Mouse (Mus musculus) gastrocnemius, postnatal 4 days (tissue): ENCODE results near the gene Olfr805. TPM values are rescaled to one million over a fixed set of nuclear protein-coding genes. Genes with fewer than 3 reads are reported as not detected.

Experiments
- DNase-seq, 2 experiments: peaks; one replicate each; pipeline ENCODE4 v3.0.0; 2021 to 2022; ENCODE audit warnings: low spot score in 2 of 2, mixed read lengths in 2 of 2
- long read RNA-seq, 2 experiments: library from polyadenylated mRNA; stranded (forward); transcript quantifications; one replicate each; pipeline ENCODE4 v2.0.0; 2021
- microRNA-seq: library from miRNA; unstranded; fragments of <30 nt; microRNA quantifications from one replicate; pipeline ENCODE4 v1.2.0, GENCODE M21; 2021
- total RNA-seq, 2 experiments: library from RNA; stranded (reverse); gene quantifications; 2 replicates each; pipeline ENCODE4 v1.2.3; 2021

The Olfr805 gene
- not detected for total RNA-seq
- long read RNA-seq, experiment 1, result 0 reads
- long read RNA-seq, experiment 2, result 0 reads

GRCm38 (mm10) chr10:129729275-129729674 is at the start of gene Olfr805:
Gene Olfr805 (minus strand): TSS chr10:129729375.
- DNase-seq, result no peak

DNA sequence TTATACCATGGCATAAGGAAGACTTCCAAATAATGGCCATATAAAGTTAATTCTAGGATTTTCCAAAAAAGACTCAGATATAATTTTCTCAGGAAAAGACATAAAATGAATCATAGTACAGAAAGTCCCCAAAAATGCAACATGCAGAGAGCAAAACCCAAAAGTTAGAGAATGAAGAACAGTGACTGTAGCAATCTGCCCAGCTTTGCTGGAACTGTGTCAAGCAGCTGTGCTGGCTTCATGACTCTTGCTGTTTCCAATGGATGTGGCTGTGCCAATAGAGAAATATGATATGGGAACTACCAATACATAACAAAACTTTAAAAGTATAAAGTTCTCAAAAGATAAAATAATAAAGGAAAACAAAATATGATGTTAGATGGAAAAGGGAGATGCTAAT is 48.9 kb upstream of the Olfr805 start:
- DNase-seq, result peak in 1 of 2 experiments; percentile 43

DNA sequence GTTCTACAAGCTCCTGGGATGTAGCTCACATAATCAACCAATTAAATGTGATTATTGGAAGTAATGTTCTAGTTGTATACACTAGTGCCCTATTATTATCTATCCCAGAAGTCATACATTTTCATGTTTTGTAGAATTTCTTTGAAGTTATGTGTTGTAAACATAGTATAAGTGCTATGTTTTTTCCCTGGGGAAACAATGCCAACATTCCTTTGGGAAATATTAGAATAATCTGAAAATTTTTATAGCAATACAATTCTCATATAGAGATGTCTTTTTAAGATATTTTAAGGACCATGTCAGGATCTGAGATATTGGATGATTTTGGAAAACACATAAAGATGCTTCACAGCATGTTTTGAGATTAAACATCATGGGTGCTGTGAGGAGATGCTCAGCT is 45.2 kb upstream of the Olfr805 start, which contains the start of gene Olfr809:
Olfr809 (plus strand) TSS at position 301 of the 400 bp plus-strand sequence.
- DNase-seq, result no peak

GRCm38 (mm10) chr10:129765182-129765581 is 36.0 kb upstream of the Olfr805 start, which contains the start of gene Olfr808:
Gene Olfr808 (plus strand): TSS chr10:129765482.
- no peak for DNase-seq

- no peak for DNase-seq
These were observed 28.5 kb upstream of the Olfr805 start, which contains the start of gene Olfr807 for GRCm38 (mm10) chr10:129757693-129758092. Gene Olfr807 (minus strand): TSS chr10:129757793.

GRCm38 (mm10) chr10:129741821-129742220 is 12.6 kb upstream of the Olfr805 start, which contains the start of gene Olfr806:
Gene Olfr806 (minus strand): TSS chr10:129741921.
- no peak for DNase-seq

DNA sequence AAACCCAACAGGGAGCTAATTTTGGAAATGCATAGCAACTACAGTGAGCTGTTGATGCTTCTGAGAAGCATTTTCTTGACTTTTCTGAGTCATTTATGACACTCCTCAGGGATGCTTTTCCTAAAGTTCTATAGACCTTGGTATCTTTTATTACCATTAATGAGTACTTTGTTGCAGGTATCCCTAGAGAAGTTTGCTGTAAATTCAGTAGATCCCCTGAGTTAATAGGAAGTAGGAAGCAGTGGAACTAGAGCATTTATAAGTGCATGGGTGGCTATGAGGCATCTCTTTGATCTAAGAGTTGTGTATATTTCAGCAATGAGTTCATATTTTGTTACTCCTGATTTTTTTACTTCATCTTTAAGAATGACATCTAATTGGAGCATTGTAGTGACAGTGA is 26.3 kb downstream of the Olfr805 start, which contains the start of gene Olfr804:
Olfr804 (plus strand) TSS at position 301 of the 400 bp plus-strand sequence.
- no peak for DNase-seq

DNA sequence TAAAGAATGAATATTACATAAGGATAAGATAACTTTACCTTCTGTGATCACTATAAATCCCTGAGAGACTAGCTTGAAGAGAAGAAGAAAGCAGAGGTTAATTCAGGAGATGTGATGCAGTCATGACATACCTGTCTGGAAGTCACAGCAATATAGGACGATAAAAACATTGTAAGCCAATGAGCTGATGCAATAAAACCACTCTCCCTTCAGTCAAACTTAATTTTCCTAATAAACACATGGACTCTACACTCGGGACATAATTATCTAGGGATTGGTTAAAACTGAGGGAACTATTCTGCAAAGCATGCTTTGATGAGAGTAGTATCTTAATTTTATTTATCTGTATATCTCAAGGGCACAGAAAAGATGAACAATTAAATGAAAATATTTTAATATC is 35.0 kb downstream of the Olfr805 start, which contains the start of gene Olfr803:
Olfr803 (minus strand) TSS at position 101 of the 400 bp plus-strand sequence.
- no peak for DNase-seq

DNA sequence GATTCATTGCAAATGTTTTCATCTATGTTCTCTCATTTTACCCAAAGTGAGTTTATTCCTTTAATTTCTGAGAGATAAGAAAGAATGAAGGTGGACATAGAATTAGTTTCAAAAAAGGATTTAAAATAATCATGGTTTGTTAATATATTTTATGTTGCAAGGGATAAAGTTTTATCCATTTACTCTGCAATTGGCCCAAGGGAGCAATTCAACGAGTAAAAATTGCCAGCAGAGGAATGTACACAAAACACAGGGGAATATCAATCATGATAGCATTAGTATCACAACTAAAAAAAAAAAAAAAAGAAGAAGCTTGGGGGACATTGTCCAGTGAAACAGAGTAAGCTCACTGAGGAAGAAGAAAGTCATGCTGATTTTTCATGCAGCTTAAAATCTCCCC is 41.1 kb downstream of the Olfr805 start, which contains the start of gene Olfr802:
Olfr802 (minus strand) TSS at position 101 of the 400 bp plus-strand sequence.
- no peak for DNase-seq

GRCm38 (mm10) chr10:129673765-129674164 is 55.4 kb downstream of the Olfr805 start, which contains the start of gene Olfr801:
Gene Olfr801 (minus strand): TSS chr10:129673865.
- DNase-seq, result no peak

Small RNAs within 50 kb of the gene (microRNA-seq; reads per million reads assigned to microRNA genes)
- not detected for gene Gm24485

Other genes starting within 250 kb of the Olfr805 start
- gene Olfr789, start 244.6 kb downstream of the Olfr805 start, total RNA-seq, result not detected
- not detected for gene Olfr790, start 230.9 kb downstream of the Olfr805 start, total RNA-seq
- gene Olfr791, start 207.6 kb downstream of the Olfr805 start, total RNA-seq, result not detected
- not detected for gene Olfr792, start 190.2 kb downstream of the Olfr805 start, total RNA-seq
- not detected for gene Olfr794, start 161.7 kb downstream of the Olfr805 start, total RNA-seq
- not detected for gene Olfr796, start 116.8 kb downstream of the Olfr805 start, total RNA-seq
- gene Olfr798, start 101.4 kb downstream of the Olfr805 start, total RNA-seq, result not detected
- not detected for gene Olfr799, start 91.9 kb downstream of the Olfr805 start, total RNA-seq
- not detected for gene Olfr800, start 71.7 kb downstream of the Olfr805 start, total RNA-seq
- gene Olfr801, start 55.5 kb downstream of the Olfr805 start, total RNA-seq, result not detected
- gene Olfr802, start 41.2 kb downstream of the Olfr805 start, total RNA-seq, result not detected
- gene Olfr803, start 35.1 kb downstream of the Olfr805 start, total RNA-seq, result not detected
- gene Olfr804, start 26.2 kb downstream of the Olfr805 start, total RNA-seq, result not detected
- gene Olfr806, start 12.5 kb upstream of the Olfr805 start, total RNA-seq, result not detected
- not detected for gene Olfr807, start 28.4 kb upstream of the Olfr805 start, total RNA-seq
- gene Olfr808, start 36.1 kb upstream of the Olfr805 start, total RNA-seq, result not detected
- gene Olfr809, start 45.3 kb upstream of the Olfr805 start, total RNA-seq, result not detected
- gene Olfr810, start 65.5 kb upstream of the Olfr805 start, total RNA-seq, result not detected
- gene Olfr811, start 75.0 kb upstream of the Olfr805 start, total RNA-seq, result not detected
- not detected for gene Olfr812, start 116.7 kb upstream of the Olfr805 start, total RNA-seq
- gene Olfr813, start 126.0 kb upstream of the Olfr805 start, total RNA-seq, result not detected
- gene Olfr814, start 150.5 kb upstream of the Olfr805 start, total RNA-seq, result not detected
- not detected for gene Olfr815, start 176.5 kb upstream of the Olfr805 start, total RNA-seq
- not detected for gene Olfr816, start 186.2 kb upstream of the Olfr805 start, total RNA-seq
- not detected for gene Olfr818, start 219.7 kb upstream of the Olfr805 start, total RNA-seq
- not detected for gene Olfr819, start 237.9 kb upstream of the Olfr805 start, total RNA-seq
- not detected for gene Olfr247, start 246.8 kb upstream of the Olfr805 start, total RNA-seq